Mouse (Mus musculus) hindbrain, embryonic 14.5 days (tissue): Measurements from ENCODE around the gene Pwwp2b. TPM values are rescaled to one million over a fixed set of nuclear protein-coding genes. Genes with fewer than 3 reads are reported as not detected.

Experiments used
- ATAC-seq: fragments of 200-750 bp; cut with Nextera tagmentation; 2 replicates; pipeline ENCODE4 v1.8.0; 2017; ENCODE audit warnings: moderate number of reproducible peaks, mild to moderate bottlenecking, moderate TSS enrichment, moderate library complexity; ENCODE audit not compliant: low FRiP score
- DNase-seq: peaks from one replicate; pipeline ENCODE4 v3.0.0-alpha.2; 2015; ENCODE audit warnings: low spot score
- H3K27ac ChIP-seq: fragments of 300-500 bp; sonication (generic); 2 replicates; pipeline ENCODE4 v1.5.1; 2014; ENCODE audit warnings: mild to moderate bottlenecking, moderate library complexity
- H3K27me3 ChIP-seq: fragments of 300-500 bp; sonication (generic); 2 replicates; pipeline ENCODE4 v1.6.1; 2014; ENCODE audit warnings: mild to moderate bottlenecking, low read length, mixed read lengths; ENCODE audit not compliant: control insufficient read depth, insufficient read depth
- H3K36me3 ChIP-seq: fragments of 300-500 bp; sonication (generic); replicated peaks from 2 replicates; pipeline ENCODE4 v1.6.1; 2014; ENCODE audit not compliant: control insufficient read depth, insufficient read depth
- H3K4me1 ChIP-seq: fragments of 300-500 bp; sonication (generic); replicated peaks from 2 replicates; pipeline ENCODE4 v1.6.1; 2014; ENCODE audit warnings: antibody characterized with exemption, low read length, mixed read lengths; ENCODE audit not compliant: control insufficient read depth, insufficient read depth
- H3K4me2 ChIP-seq: fragments of 300-500 bp; sonication (generic); replicated peaks from 2 replicates; pipeline ENCODE4 v1.6.1; 2014; ENCODE audit warnings: mild to moderate bottlenecking, moderate library complexity
- H3K4me3 ChIP-seq: fragments of 300-500 bp; sonication (generic); replicated peaks from 2 replicates; pipeline ENCODE4 v1.5.1; 2014; ENCODE audit warnings: mild to moderate bottlenecking, low read length
- H3K9ac ChIP-seq: fragments of 300-500 bp; sonication (generic); 2 replicates; pipeline ENCODE4 v1.6.1; 2014
- H3K9me3 ChIP-seq: fragments of 300-500 bp; sonication (generic); 2 replicates; pipeline ENCODE4 v1.6.1; 2016; ENCODE audit warnings: low read length; ENCODE audit not compliant: control insufficient read depth
- WGBS: fragments of 180-500 bp; shearing (Covaris S2); extraction: QIAGEN DNeasy Blood & Tissue Kit; methylation state at CpG from one replicate; pipeline ENCODE4 v1.1.7; 2014; 5-methylcytosine and 5-hydroxymethylcytosine counted together
- polyA plus RNA-seq: library from polyadenylated mRNA; unstranded; fragments of >200 nt; fragmentation: Nextera tagmentation; extraction: Ambion mirVana; gene quantifications from 2 replicates; pipeline ENCODE4 v1.2.1, GENCODE M21; 2014

The Pwwp2b gene
- polyA plus RNA-seq, 1 experiment from 2014 or later = 5.2 TPM

- ATAC-seq (no peak), DNase-seq (no peak)
- no peaks in the 10 kb centered on the region for H3K4me1 ChIP-seq
- H3K36me3 ChIP-seq = no peaks in the 10 kb centered on the region
- H3K4me2 ChIP-seq = no peak overlapping the region
- H3K27me3 ChIP-seq = no peaks in the 10 kb centered on the region
- no peak overlapping the region for H3K27ac ChIP-seq
- WGBS = 89% methylated on average over 5 of the region's 5 CpGs
- H3K9me3 ChIP-seq = no peaks in the 10 kb centered on the region
- no peak overlapping the region for H3K9ac ChIP-seq
- H3K4me3 ChIP-seq = no peak overlapping the region
Observed at GRCm38 (mm10) chr7:139221072-139221471, 27.2 kb upstream of the Pwwp2b start.

- no peak overlapping the region for H3K4me3 ChIP-seq
- WGBS = 53% methylated on average over 2 of the region's 2 CpGs
- ATAC-seq = no peak
- no peaks in the 10 kb centered on the region for H3K27me3 ChIP-seq
- no peak overlapping the region for H3K4me2 ChIP-seq
- no peak overlapping the region for H3K27ac ChIP-seq
- no peak overlapping the region for H3K9ac ChIP-seq
- H3K9me3 ChIP-seq = no peaks in the 10 kb centered on the region
- H3K4me1 ChIP-seq = no peaks in the 10 kb centered on the region
- H3K36me3 ChIP-seq = no peaks in the 10 kb centered on the region
- no peak for DNase-seq
Observed at GRCm38 (mm10) chr7:139221856-139222255, 26.4 kb upstream of the Pwwp2b start.

- 80% methylated on average over 4 of the region's 4 CpGs for WGBS
- Histone ChIP-seq H3K4me1 (no peaks in the 10 kb centered on the region), H3K4me3 (no peak overlapping the region), H3K4me2 (no peak overlapping the region), H3K9ac (no peak overlapping the region), H3K9me3 (no peaks in the 10 kb centered on the region), H3K27me3 (no peaks in the 10 kb centered on the region), H3K27ac (no peak overlapping the region), H3K36me3 (no peaks in the 10 kb centered on the region)
- DNase-seq (no peak), ATAC-seq (no peak)
Observed at GRCm38 (mm10) chr7:139222341-139222740, 25.9 kb upstream of the Pwwp2b start.

GRCm38 (mm10) chr7:139224070-139224469 lies 24.2 kb upstream of the Pwwp2b start:
- H3K9me3 ChIP-seq = no peaks in the 10 kb centered on the region
- WGBS = 88% methylated on average over 1 of the region's 1 CpGs
- ATAC-seq (no peak), DNase-seq (no peak)
- no peak overlapping the region for H3K4me3 ChIP-seq
- no peaks in the 10 kb centered on the region for H3K4me1 ChIP-seq
- no peak overlapping the region for H3K27ac ChIP-seq
- H3K9ac ChIP-seq = no peak overlapping the region
- no peaks in the 10 kb centered on the region for H3K36me3 ChIP-seq
- no peaks in the 10 kb centered on the region for H3K27me3 ChIP-seq
- H3K4me2 ChIP-seq = no peak overlapping the region

- Histone ChIP-seq H3K27ac (no peak overlapping the region), H3K27me3 (no peaks in the 10 kb centered on the region), H3K4me1 (no peaks in the 10 kb centered on the region), H3K9me3 (no peaks in the 10 kb centered on the region), H3K9ac (no peak overlapping the region), H3K4me3 (no peak overlapping the region), H3K36me3 (no peaks in the 10 kb centered on the region), H3K4me2 (no peak overlapping the region)
- DNase-seq (no peak), ATAC-seq (no peak)
- 83% methylated on average over 8 of the region's 8 CpGs for WGBS
Observed at GRCm38 (mm10) chr7:139224725-139225124, 23.6 kb upstream of the Pwwp2b start.

- Histone ChIP-seq H3K36me3 (no peaks in the 10 kb centered on the region), H3K27me3 (no peaks in the 10 kb centered on the region), H3K4me1 (no peaks in the 10 kb centered on the region), H3K9ac (no peak overlapping the region), H3K4me3 (no peak overlapping the region), H3K27ac (no peak overlapping the region), H3K4me2 (no peak overlapping the region), H3K9me3 (no peaks in the 10 kb centered on the region)
- DNase-seq (no peak), ATAC-seq (no peak)
- 89% methylated on average over 7 of the region's 7 CpGs for WGBS
Observed at GRCm38 (mm10) chr7:139226416-139226815, 21.9 kb upstream of the Pwwp2b start.

GRCm38 (mm10) chr7:139228447-139229171 lies 19.7 kb upstream of the Pwwp2b start:
- H3K4me3 ChIP-seq = no peak overlapping the region
- no peak overlapping the region for H3K27ac ChIP-seq
- H3K9ac ChIP-seq = no peak overlapping the region
- no peaks in the 10 kb centered on the region for H3K36me3 ChIP-seq
- no peaks in the 10 kb centered on the region for H3K9me3 ChIP-seq
- 81% methylated on average over 6 of the region's 6 CpGs for WGBS
- ATAC-seq = no peak
- no peak for DNase-seq
- no peaks in the 10 kb centered on the region for H3K4me1 ChIP-seq
- H3K27me3 ChIP-seq = no peaks in the 10 kb centered on the region
- H3K4me2 ChIP-seq = no peak overlapping the region

GRCm38 (mm10) chr7:139229837-139230236 lies 18.4 kb upstream of the Pwwp2b start:
- DNase-seq = no peak
- Histone ChIP-seq H3K4me1 (peaks cover 6% of the 10 kb centered on the region; the same call in 1 of the 2 replicates), H3K4me2 (no peak overlapping the region), H3K4me3 (no peak overlapping the region), H3K27ac (no peak overlapping the region), H3K27me3 (no peaks in the 10 kb centered on the region), H3K9ac (no peak overlapping the region), H3K9me3 (no peaks in the 10 kb centered on the region), H3K36me3 (no peaks in the 10 kb centered on the region)
- WGBS = 78% methylated on average over 5 of the region's 5 CpGs
- no peak for ATAC-seq

- ATAC-seq (no peak), DNase-seq (no peak)
- Histone ChIP-seq H3K4me2 (no peak overlapping the region), H3K27ac (no peak overlapping the region), H3K9ac (no peak overlapping the region), H3K27me3 (no peaks in the 10 kb centered on the region), H3K4me1 (peaks cover 7% of the 10 kb centered on the region; the same call in 1 of the 2 replicates), H3K4me3 (no peak overlapping the region), H3K9me3 (no peaks in the 10 kb centered on the region), H3K36me3 (no peaks in the 10 kb centered on the region)
- WGBS = 78% methylated on average over 12 of the region's 12 CpGs
Observed at GRCm38 (mm10) chr7:139230241-139230640, 18.0 kb upstream of the Pwwp2b start.

- ATAC-seq (peak; percentile 79), DNase-seq (peak; percentile 88)
- no peak overlapping the region for H3K4me3 ChIP-seq
- no peak overlapping the region for H3K4me2 ChIP-seq
- WGBS = 2% methylated on average over 7 of the region's 7 CpGs
- H3K9me3 ChIP-seq = no peaks in the 10 kb centered on the region
- H3K27ac ChIP-seq = no peak overlapping the region
- no peaks in the 10 kb centered on the region for H3K27me3 ChIP-seq
- no peak overlapping the region for H3K9ac ChIP-seq
- peaks cover 7% of the 10 kb centered on the region; the same call in 1 of the 2 replicates for H3K4me1 ChIP-seq
- H3K36me3 ChIP-seq = no peaks in the 10 kb centered on the region
Observed at GRCm38 (mm10) chr7:139233714-139234113, 14.6 kb upstream of the Pwwp2b start.
